Mouse (Mus musculus) lung, postnatal 0 days (tissue): Measurements from ENCODE around the gene Sfxn3. TPM values are rescaled to one million over a fixed set of nuclear protein-coding genes. Genes with fewer than 3 reads are reported as not detected.

Experiments used
- ATAC-seq: fragments of 200-750 bp; cut with Nextera tagmentation; 2 replicates; pipeline ENCODE4 v1.8.0; 2017; ENCODE audit warnings: moderate library complexity
- DNase-seq: peaks from one replicate; pipeline ENCODE4 v3.0.0-alpha.2; 2016; ENCODE audit warnings: low spot score
- H3K27ac ChIP-seq: fragments of 300-500 bp; sonication (generic); 2 replicates; pipeline ENCODE4 v1.5.1; 2014; ENCODE audit warnings: antibody characterized with exemption, mild to moderate bottlenecking, low read length, mixed read lengths
- H3K27me3 ChIP-seq: fragments of 300-500 bp; sonication (generic); replicated peaks from 2 replicates; pipeline ENCODE4 v1.6.1; 2014; ENCODE audit warnings: low read length, mixed read lengths; ENCODE audit not compliant: insufficient read depth
- H3K36me3 ChIP-seq: fragments of 300-500 bp; sonication (generic); 2 replicates; pipeline ENCODE4 v1.6.1; 2014; ENCODE audit warnings: low read length, mixed read lengths; ENCODE audit not compliant: insufficient read depth
- H3K4me1 ChIP-seq: fragments of 300-500 bp; sonication (generic); 2 replicates; pipeline ENCODE4 v1.6.1; 2014; ENCODE audit warnings: antibody characterized with exemption, low read depth, low read length, mixed read lengths; ENCODE audit not compliant: insufficient read depth
- H3K4me2 ChIP-seq: fragments of 300-500 bp; sonication (generic); replicated peaks from 2 replicates; pipeline ENCODE4 v1.6.1; 2014; ENCODE audit warnings: low read depth, mild to moderate bottlenecking, low read length, moderate library complexity, mixed read lengths
- H3K4me3 ChIP-seq: fragments of 300-500 bp; sonication (generic); 2 replicates; pipeline ENCODE4 v1.5.1; 2014; ENCODE audit warnings: low read depth, low read length
- H3K9ac ChIP-seq: fragments of 300-500 bp; sonication (generic); replicated peaks from 2 replicates; pipeline ENCODE4 v1.6.1; 2014; ENCODE audit warnings: low read depth, mild to moderate bottlenecking
- H3K9me3 ChIP-seq: fragments of 300-500 bp; sonication (generic); 2 replicates; pipeline ENCODE4 v1.6.1; 2016; ENCODE audit warnings: low read length, mixed read lengths
- CTCF ChIP-seq: IDR thresholded peaks from 2 replicates; pipeline ENCODE4 v1.5.1; 2016; ENCODE audit warnings: antibody characterized with exemption, mild to moderate bottlenecking
- EP300 ChIP-seq: IDR thresholded peaks from 2 replicates; pipeline ENCODE4 v1.6.1; 2016; ENCODE audit warnings: antibody characterized with exemption, mild to moderate bottlenecking, control low read depth
- WGBS: fragments of 180-500 bp; shearing (Covaris S2); extraction: QIAGEN DNeasy Blood & Tissue Kit; methylation state at CpG from one replicate; pipeline ENCODE4 v1.1.7; 2014; 5-methylcytosine and 5-hydroxymethylcytosine counted together
- polyA plus RNA-seq: library from polyadenylated mRNA; unstranded; fragments of >200 nt; fragmentation: Nextera tagmentation; extraction: Ambion mirVana; gene quantifications from 2 replicates; pipeline ENCODE4 v1.2.1, GENCODE M21; 2015

The Sfxn3 gene
- polyA plus RNA-seq, 1 experiment from 2014 or later = 53.0 TPM

DNA sequence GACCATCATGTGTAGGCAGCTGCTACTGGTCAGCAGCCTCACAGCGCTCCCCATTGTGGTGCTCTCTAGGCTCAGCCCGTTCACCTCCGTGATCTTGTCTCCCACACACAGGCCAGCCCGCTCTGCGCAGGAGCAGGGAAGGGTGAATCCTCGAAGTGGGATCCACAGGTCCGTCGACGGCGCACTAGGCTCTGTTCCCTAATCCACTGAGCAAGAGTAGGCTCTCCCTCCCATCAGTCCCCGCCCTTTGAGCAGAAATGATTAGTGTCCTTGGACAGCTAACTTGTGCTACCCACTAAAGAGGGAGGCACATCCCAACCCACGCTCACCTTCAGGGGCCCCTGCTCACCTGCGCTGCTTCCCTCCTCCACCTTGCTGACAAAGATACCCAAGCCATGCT, 7.1 kb upstream of the Sfxn3 start:
- no peak for ATAC-seq
- WGBS = 49% methylated on average over 12 of the region's 13 CpGs
- TF ChIP-seq EP300 (no peak), CTCF (no peak)
- Histone ChIP-seq H3K9me3 (no peaks in the 10 kb centered on the region), H3K27me3 (peaks cover 9% of the 10 kb centered on the region; the same call in 1 of the 2 replicates), H3K4me3 (no peak overlapping the region), H3K4me1 (no peaks in the 10 kb centered on the region), H3K27ac (no peak overlapping the region), H3K36me3 (no peaks in the 10 kb centered on the region), H3K9ac (no peak overlapping the region), H3K4me2 (no peak overlapping the region)
- no peak for DNase-seq

DNA sequence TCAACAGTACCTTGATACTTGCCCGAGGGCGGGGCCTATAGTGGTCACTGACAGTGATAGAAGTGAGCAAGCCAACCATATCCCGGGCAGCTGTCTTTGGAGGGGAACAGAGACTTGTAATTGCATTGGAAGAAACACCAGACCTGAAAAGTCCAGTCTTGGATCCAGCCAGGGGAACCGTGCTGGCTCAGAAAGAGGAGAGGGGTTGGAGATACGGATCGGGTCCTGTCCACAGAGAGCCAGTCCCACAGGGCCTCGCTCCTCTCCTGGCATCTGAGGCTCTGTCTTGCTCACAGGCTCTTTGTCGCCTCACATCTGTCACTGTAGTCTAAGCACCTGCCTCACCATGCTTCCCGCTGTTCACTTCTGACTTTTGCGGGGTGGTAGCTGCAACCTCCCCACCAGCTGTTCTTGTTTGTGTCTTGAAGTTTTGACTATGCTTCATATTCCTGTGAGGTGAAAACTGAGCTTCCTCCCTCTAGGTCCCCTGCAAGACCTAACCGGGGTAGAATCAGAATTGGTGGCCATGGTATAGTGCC, 2.8 kb upstream of the Sfxn3 start:
- Histone ChIP-seq H3K4me3 (no peak overlapping the region), H3K27ac (no peak overlapping the region), H3K4me1 (peaks cover 7% of the 10 kb centered on the region), H3K4me2 (no peak overlapping the region), H3K9me3 (no peaks in the 10 kb centered on the region), H3K36me3 (0 out of 2 replicates have a peak, but pooled peaks cover 4% of the 10 kb centered on the region), H3K9ac (no peak overlapping the region), H3K27me3 (peaks cover 17% of the 10 kb centered on the region; the same call in 1 of the 2 replicates)
- TF ChIP-seq EP300 = no peak
- TF ChIP-seq CTCF = no peak
- ATAC-seq (no peak), DNase-seq (no peak)
- 63% methylated on average over 11 of the region's 11 CpGs for WGBS

GRCm38 (mm10) chr19:45045236-45045635, 2.1 kb upstream of the Sfxn3 start:
- DNase-seq = no peak

GRCm38 (mm10) chr19:45045651-45046050, 1.7 kb upstream of the Sfxn3 start, which contains the start of gene Pdzd7:
Pdzd7 (minus strand) TSS chr19:45045717.
- peak within 1 kb of the TSS; percentile 57 for H3K4me3 ChIP-seq
- no peaks in the 10 kb centered on the region for H3K9me3 ChIP-seq
- no peak for DNase-seq
- ATAC-seq = no peak
- no peak for TF ChIP-seq EP300
- TF ChIP-seq CTCF = no peak
- 78% methylated on average over 5 of the region's 5 CpGs for WGBS
- peaks cover 7% of the 10 kb centered on the region for H3K4me1 ChIP-seq
- peak within 1 kb of the TSS; percentile 67 for H3K4me2 ChIP-seq
- peak within 1 kb of the TSS; percentile 99; the same call in 1 of the 2 replicates for H3K27ac ChIP-seq
- H3K27me3 ChIP-seq = peaks cover 17% of the 10 kb centered on the region; the same call in 1 of the 2 replicates
- H3K9ac ChIP-seq = 0 out of 2 replicates have a peak within 1 kb of the TSS, but pooled peaks have one; percentile 0
- H3K36me3 ChIP-seq = 0 out of 2 replicates have a peak, but pooled peaks cover 6% of the 10 kb centered on the region

More at GRCm38 (mm10) chr19:45045236-45045635, 2.1 kb upstream of the Sfxn3 start:
- Histone ChIP-seq H3K4me3 (no peak overlapping the region), H3K4me2 (no peak overlapping the region), H3K27ac (no peak overlapping the region), H3K36me3 (0 out of 2 replicates have a peak, but pooled peaks cover 6% of the 10 kb centered on the region), H3K9me3 (no peaks in the 10 kb centered on the region), H3K9ac (no peak overlapping the region), H3K27me3 (peaks cover 17% of the 10 kb centered on the region; the same call in 1 of the 2 replicates), H3K4me1 (peaks cover 7% of the 10 kb centered on the region)
- no peak for ATAC-seq
- no peak for TF ChIP-seq CTCF
- TF ChIP-seq EP300 = no peak
- 38% methylated on average over 15 of the region's 15 CpGs for WGBS

DNA sequence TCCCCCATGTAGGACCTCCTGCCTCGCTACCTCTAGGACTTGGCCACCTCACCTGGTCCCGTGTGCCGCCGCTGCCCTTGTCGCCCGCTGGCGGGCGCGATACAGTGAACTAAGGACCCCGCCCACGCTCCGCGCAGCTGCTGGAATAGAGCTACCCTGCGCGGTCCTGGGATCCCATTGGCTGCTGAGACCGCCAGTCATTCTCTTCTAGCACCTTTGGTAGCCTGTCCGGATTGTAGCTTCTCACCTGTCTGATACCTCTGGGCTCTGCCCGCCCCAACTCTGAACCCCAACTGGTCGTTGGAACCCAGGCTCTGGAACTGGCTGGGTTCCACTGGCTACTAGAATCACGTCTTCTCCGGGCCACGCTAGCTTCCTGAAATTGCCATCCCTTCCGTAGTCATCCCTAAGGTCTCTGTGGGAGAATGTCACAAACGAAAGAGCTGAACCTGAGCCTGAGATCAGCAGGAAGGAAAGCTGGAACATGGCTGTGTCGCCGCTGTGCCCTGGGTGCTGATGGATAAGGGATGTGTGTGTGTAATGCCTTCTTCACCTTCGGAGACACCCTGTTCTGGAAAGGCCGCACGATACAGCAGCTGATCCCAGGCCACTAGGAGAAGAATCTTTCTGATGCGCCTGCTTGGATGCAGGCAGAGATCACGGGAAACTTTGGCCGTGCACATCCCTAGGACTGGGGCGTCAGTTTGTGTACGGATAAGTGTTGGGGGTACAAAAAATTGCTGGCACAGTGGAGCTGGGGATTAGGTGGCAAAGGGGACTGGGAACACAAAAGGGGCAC, 581 bp upstream of the Sfxn3 start:
- 2% methylated on average over 34 of the region's 34 CpGs for WGBS

More for the DNA sequence above, 581 bp upstream of the Sfxn3 start:
- Histone ChIP-seq H3K27me3 (peaks cover 17% of the 10 kb centered on the region; the same call in 1 of the 2 replicates), H3K4me3 (peak overlapping the region; percentile 57), H3K27ac (peak overlapping the region; percentile 99), H3K4me2 (peak overlapping the region; percentile 67), H3K4me1 (peaks cover 7% of the 10 kb centered on the region), H3K9me3 (no peaks in the 10 kb centered on the region), H3K36me3 (peaks cover 6% of the 10 kb centered on the region; the same call in 1 of the 2 replicates), H3K9ac (peak overlapping the region; percentile 9; the same call in 1 of the 2 replicates)
- TF ChIP-seq EP300 (no peak), CTCF (peak; percentile 38)
- peak; percentile 49 for ATAC-seq
- DNase-seq = peak; percentile 94
